Mouse (Mus musculus) macrophage (primary cell): ENCODE results near the gene Igsf8. TPM values are rescaled to one million over a fixed set of nuclear protein-coding genes. Genes with fewer than 3 reads are reported as not detected.

ENCODE experiments used
- H3K27ac ChIP-seq: fragments of 350-480 bp; formaldehyde crosslinking; 2 replicates; pipeline ENCODE4 v1.9.0; 2021
- H3K36me3 ChIP-seq: fragments of 350-480 bp; formaldehyde crosslinking; 2 replicates; pipeline ENCODE4 v1.9.0; 2021; ENCODE audit errors: inconsistent target
- H3K4me3 ChIP-seq: fragments of 350-480 bp; formaldehyde crosslinking; 2 replicates; pipeline ENCODE4 v1.9.0; 2021; ENCODE audit errors: inconsistent target
- H3K79me2 ChIP-seq: fragments of 350-480 bp; formaldehyde crosslinking; 2 replicates; pipeline ENCODE4 v1.9.0; 2021; ENCODE audit errors: inconsistent target
- WGBS: methylation state at CpG from one replicate; pipeline ENCODE4 v1.1.7; 2026; ENCODE audit warnings: inconsistent platforms; ENCODE audit not compliant: missing documents; 5-methylcytosine and 5-hydroxymethylcytosine counted together
- polyA plus RNA-seq: library from polyadenylated mRNA; stranded (reverse); fragments of 250-400 nt; gene quantifications from 3 replicates; pipeline ENCODE4 v1.2.4, GENCODE M21; 2018; ENCODE audit warnings: inconsistent platforms

The Igsf8 gene
- polyA plus RNA-seq, 1 experiment from 2014 or later = 26.8 TPM

- H3K79me2 ChIP-seq = no peaks in the 10 kb centered on the region
- no peak overlapping the region for H3K4me3 ChIP-seq
- H3K27ac ChIP-seq = no peak overlapping the region
- no peaks in the 10 kb centered on the region for H3K36me3 ChIP-seq
- 75% methylated on average over 19 of the region's 19 CpGs for WGBS
Observed at GRCm38 (mm10) chr1:172349916-172350812, 88.7 kb downstream of the Igsf8 start.

- WGBS = 69% methylated on average over 6 of the region's 6 CpGs
- Histone ChIP-seq H3K36me3 (no peaks in the 10 kb centered on the region), H3K79me2 (no peaks in the 10 kb centered on the region), H3K27ac (no peak overlapping the region), H3K4me3 (no peak overlapping the region)
Observed at GRCm38 (mm10) chr1:172352001-172352400, 90.6 kb downstream of the Igsf8 start.

- 0 out of 2 replicates have a peak overlapping the region, but pooled peaks have one; percentile 14 for H3K27ac ChIP-seq
- H3K4me3 ChIP-seq = no peak overlapping the region
- no peaks in the 10 kb centered on the region for H3K79me2 ChIP-seq
- WGBS = 14% methylated on average over 3 of the region's 3 CpGs
- no peaks in the 10 kb centered on the region for H3K36me3 ChIP-seq
Observed at GRCm38 (mm10) chr1:172352453-172352852, 91.0 kb downstream of the Igsf8 start.

- Histone ChIP-seq H3K4me3 (no peak overlapping the region), H3K27ac (no peak overlapping the region), H3K36me3 (no peaks in the 10 kb centered on the region), H3K79me2 (no peaks in the 10 kb centered on the region)
- WGBS = 88% methylated on average over 3 of the region's 3 CpGs
Observed at GRCm38 (mm10) chr1:172355336-172355735, 93.9 kb downstream of the Igsf8 start.

GRCm38 (mm10) chr1:172357550-172357949, 96.1 kb downstream of the Igsf8 start:
- H3K27ac ChIP-seq = no peak overlapping the region
- no peaks in the 10 kb centered on the region for H3K36me3 ChIP-seq
- no peaks in the 10 kb centered on the region for H3K79me2 ChIP-seq
- no peak overlapping the region for H3K4me3 ChIP-seq
- WGBS = 0% methylated on average over 1 of the region's 1 CpGs

GRCm38 (mm10) chr1:172358341-172358740, 96.9 kb downstream of the Igsf8 start:
- Histone ChIP-seq H3K4me3 (no peak overlapping the region), H3K27ac (no peak overlapping the region), H3K79me2 (no peaks in the 10 kb centered on the region), H3K36me3 (no peaks in the 10 kb centered on the region)
- WGBS = 85% methylated on average over 10 of the region's 10 CpGs

GRCm38 (mm10) chr1:172364684-172365083, 103.2 kb downstream of the Igsf8 start:
- WGBS = 23% methylated on average over 6 of the region's 6 CpGs
- no peak overlapping the region for H3K27ac ChIP-seq
- no peak overlapping the region; the same call in 1 of the 2 replicates for H3K4me3 ChIP-seq

GRCm38 (mm10) chr1:172368768-172369418, 107.5 kb downstream of the Igsf8 start:
- Histone ChIP-seq H3K27ac (no peak overlapping the region), H3K4me3 (no peak overlapping the region), H3K79me2 (no peaks in the 10 kb centered on the region), H3K36me3 (no peaks in the 10 kb centered on the region)
- 39% methylated on average over 22 of the region's 23 CpGs for WGBS

More at GRCm38 (mm10) chr1:172364684-172365083, 103.2 kb downstream of the Igsf8 start:
- Histone ChIP-seq H3K79me2 (no peaks in the 10 kb centered on the region), H3K36me3 (no peaks in the 10 kb centered on the region)

Other genes starting within 250 kb of the Igsf8 start
- 0.12 to 0.42 TPM (median 0.30 TPM) in 3 replicates for gene Vangl2, start 233.2 kb upstream of the Igsf8 start, polyA plus RNA-seq
- not detected in 3 replicates for gene Nhlh1, start 204.1 kb upstream of the Igsf8 start, polyA plus RNA-seq
- gene Copa, start 179.1 kb upstream of the Igsf8 start, polyA plus RNA-seq = 141 to 187 TPM (median 150 TPM) in 3 replicates
- 95.2 to 110 TPM (median 102 TPM) in 3 replicates for gene Ncstn, start 178.8 kb upstream of the Igsf8 start, polyA plus RNA-seq
- 44.5 to 55.5 TPM (median 48.6 TPM) in 3 replicates for gene Pex19, start 134.9 kb upstream of the Igsf8 start, polyA plus RNA-seq
- gene Dcaf8, start 113.6 kb upstream of the Igsf8 start, polyA plus RNA-seq = 45.9 to 68.0 TPM (median 67.8 TPM) in 3 replicates
- 269 to 545 TPM (median 282 TPM) in 3 replicates for gene Pea15a, start 54.8 kb upstream of the Igsf8 start, polyA plus RNA-seq
- not detected in 3 replicates for gene Casq1, start 41.8 kb upstream of the Igsf8 start, polyA plus RNA-seq
- not detected in 3 replicates for gene Atp1a4, start 3.2 kb upstream of the Igsf8 start, polyA plus RNA-seq
- not detected in 3 replicates for gene Atp1a2, start 36.4 kb downstream of the Igsf8 start, polyA plus RNA-seq
- 0.06 to 0.33 TPM in 2 of 3 replicates, not detected in the other for gene Kcnj9, start 67.7 kb downstream of the Igsf8 start, polyA plus RNA-seq
- gene Kcnj10, start 79.6 kb downstream of the Igsf8 start, polyA plus RNA-seq = 0.28 to 1.9 TPM (median 0.66 TPM) in 3 replicates
- gene Pigm, start 114.9 kb downstream of the Igsf8 start, polyA plus RNA-seq = 5.6 to 9.2 TPM (median 7.8 TPM) in 3 replicates
- gene Slamf9, start 213.7 kb downstream of the Igsf8 start, polyA plus RNA-seq = 8.4 to 43.7 TPM (median 12.1 TPM) in 3 replicates
- 0.24 to 1.5 TPM (median 0.64 TPM) in 3 replicates for gene Igsf9, start 220.1 kb downstream of the Igsf8 start, polyA plus RNA-seq
- gene Tagln2, start 238.4 kb downstream of the Igsf8 start, polyA plus RNA-seq = 178 to 475 TPM (median 441 TPM) in 3 replicates